Mouse (Mus musculus): Measurements from ENCODE around the gene Adgrg1.

Adgrg1 gene

DNA sequence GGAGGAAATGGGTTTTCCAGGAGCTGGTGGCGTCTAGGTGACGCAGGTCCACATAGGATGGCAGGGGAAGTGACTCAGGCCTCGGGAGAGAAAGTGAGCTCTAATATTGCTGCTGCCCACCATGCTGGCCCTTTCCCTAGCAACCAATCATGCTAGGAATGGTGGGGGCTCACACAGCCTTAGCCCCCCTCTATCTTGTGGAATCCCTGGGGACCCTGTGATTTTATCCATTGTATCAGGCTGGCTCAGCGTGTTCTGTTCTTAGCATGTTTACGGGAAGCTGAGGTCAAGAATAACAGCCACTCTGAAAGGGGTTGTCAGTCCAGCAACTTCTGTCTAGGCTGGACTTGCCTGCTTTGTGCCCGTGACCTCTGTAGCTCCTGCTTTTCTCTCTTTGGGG is 24.5 kb downstream of the Adgrg1 start:
- TF ChIP-seq GATA4 (IDR thresholded peaks at IDR 0.05; ENCODE audit: insufficient replicate concordance, low read length) = peak; percentile 45; the same call in 1 of the 2 replicates

DNA sequence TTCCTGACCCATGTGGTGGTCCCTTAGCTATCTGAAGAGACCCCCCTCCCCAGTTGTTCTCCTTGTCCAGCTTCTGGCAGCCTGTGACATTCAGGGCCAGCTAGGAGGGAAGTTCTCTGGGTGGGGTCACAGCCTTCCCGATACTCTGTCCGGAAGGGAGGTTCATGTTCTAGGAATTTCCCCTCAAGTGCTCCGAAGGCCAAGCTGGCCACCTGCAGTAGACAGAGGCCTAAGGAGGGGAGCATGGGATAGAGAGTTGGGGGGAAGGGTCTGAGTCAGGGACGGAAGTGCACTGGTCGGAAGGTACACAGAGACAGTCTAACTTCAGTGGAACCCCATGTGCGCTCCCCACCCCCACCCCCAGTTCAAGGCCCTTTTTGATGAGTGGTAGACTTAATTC is 25.4 kb downstream of the Adgrg1 start:
- TF ChIP-seq GATA4 (IDR thresholded peaks at IDR 0.05; ENCODE audit: insufficient replicate concordance, low read length) = peak; percentile 30; the same call in 1 of the 2 replicates

DNA sequence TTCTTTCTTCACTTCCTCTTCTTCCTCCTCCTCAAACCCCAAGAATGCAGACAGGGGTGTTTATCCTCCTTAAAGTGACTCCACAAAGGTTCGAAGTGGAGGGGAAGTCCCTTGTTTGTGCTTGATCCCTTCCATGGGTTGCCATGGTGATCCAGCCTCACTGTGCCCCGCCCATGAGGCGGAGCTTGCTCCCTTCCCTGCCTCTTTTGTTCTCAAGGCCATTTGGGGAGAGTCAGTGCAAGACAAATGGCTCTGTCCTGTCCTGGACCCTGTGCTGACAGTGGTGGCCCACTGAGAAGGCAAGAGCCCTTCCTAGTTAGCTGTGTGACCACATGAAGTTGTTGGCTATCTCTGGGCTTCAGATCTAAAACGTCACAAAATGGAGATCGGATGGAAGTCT is 26.1 kb downstream of the Adgrg1 start:
- TF ChIP-seq GATA4 (IDR thresholded peaks at IDR 0.05; ENCODE audit: insufficient replicate concordance, low read length) = no peak

DNA sequence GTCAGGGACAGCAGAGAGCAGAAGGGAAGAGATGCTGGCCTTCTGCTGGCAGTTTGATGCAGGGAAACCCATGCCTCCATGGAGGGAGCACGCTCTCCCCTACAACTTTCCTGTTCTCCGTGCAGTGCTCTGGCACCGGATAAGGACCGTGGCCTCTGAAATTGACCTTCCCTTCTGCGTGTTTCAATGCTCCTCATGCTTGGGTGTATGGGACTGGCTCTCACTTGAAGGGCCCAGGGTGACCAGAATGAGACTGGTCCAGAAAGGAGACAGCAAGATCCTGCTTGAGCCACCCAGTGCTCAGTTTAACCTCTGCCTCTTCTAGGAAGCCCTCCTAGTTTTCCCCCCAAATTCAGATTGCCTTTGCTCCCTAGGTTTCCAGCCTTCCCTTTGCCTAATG is 26.6 kb downstream of the Adgrg1 start:
- no peak for TF ChIP-seq GATA4 (IDR thresholded peaks at IDR 0.05; ENCODE audit: insufficient replicate concordance, low read length)

DNA sequence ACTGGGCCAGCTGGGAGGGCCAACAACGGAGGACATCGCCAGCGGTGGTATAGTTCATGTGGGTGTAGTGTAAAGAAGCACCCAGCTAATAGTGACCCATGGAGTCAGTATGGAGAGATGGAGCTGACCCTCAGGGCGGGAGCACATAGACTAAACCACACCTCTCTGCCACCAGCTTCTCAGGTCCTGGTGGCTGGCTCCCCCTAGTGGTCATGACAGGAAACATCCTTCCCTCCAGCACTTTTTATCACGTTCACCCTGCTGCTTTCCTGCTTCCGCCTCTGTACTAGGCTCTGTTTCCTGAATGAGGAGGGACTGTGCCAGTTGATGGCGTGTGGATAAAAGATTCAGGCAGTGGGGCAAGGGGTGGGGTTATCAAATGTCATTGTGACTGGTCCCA is 27.1 kb downstream of the Adgrg1 start:
- peak; percentile 79; the same call in 1 of the 2 replicates for TF ChIP-seq GATA4 (IDR thresholded peaks at IDR 0.05; ENCODE audit: insufficient replicate concordance, low read length)

DNA sequence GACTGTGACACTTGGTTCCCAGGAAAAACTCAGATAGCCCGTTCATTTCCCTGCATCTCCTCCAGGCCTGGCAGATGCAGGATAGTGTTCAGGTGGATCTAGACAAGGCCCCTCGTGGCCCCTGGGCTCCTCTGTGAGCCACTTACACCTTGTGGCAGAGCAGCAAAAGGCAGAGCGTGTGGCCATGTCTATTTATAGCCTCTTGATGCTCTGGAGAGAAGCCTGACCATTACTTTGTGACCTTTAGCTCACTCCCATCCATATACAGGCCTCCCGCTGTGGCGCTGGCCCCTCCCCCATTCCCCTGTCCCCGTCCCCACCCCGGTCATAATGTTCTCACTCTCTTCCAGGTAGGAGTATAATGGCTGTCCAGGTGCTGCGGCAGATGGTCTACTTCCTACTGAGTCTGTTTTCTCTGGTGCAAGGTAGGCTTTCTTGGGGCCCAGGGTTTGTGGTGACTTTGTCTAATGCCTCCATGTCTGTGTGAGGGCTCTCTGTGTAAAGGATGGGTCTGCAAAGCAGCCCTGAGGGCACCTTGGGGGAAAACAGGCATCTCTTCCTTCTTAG is 27.6 kb downstream of the Adgrg1 start:
- no peak for TF ChIP-seq GATA4 (IDR thresholded peaks at IDR 0.05; ENCODE audit: insufficient replicate concordance, low read length)

DNA sequence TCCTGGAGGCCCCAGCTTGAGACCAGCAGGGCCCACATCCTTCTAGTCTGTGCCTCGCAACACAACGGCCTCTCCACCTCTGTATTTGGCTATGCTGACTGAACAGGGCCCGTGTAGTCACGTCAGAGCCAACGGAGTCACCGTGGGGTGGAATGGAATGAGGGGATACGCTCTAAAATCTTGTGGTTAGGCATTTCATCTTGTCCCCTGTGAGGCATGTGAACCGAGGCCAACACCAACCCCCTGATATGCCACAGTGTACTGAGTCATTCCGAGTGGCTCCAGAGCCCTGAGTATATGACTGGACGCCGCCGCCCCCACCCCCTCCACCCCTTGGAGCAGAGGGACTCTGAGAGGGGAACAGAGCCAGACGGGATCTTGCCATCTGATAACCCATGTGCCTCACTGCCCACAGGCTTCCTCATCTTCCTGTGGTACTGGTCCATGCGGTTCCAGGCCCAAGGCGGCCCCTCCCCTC is 37.9 kb downstream of the Adgrg1 start:
- no peak for TF ChIP-seq GATA4 (IDR thresholded peaks at IDR 0.05; ENCODE audit: insufficient replicate concordance, low read length)

DNA sequence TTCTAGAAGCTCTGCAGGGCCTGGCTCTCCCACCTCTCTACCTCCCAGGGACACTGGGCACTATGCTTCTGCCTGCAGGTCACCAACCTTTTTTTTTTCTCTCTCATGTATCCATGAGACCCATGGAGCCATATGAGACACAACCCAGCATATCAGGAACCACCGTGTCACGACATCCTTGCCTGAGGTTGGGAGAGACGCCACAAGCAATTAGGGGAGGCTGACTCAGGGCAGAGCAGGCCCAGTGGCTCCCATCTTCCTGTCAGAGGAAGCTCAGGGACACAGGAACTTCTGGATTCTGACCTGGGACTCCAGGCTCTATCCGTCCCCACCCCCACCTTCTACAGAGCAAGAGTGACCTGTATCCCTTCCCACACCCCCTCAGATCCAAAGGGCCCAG is 41.3 kb downstream of the Adgrg1 start:
- TF ChIP-seq GATA4 (IDR thresholded peaks at IDR 0.05; ENCODE audit: insufficient replicate concordance, low read length) = peak; percentile 29; the same call in 1 of the 2 replicates

DNA sequence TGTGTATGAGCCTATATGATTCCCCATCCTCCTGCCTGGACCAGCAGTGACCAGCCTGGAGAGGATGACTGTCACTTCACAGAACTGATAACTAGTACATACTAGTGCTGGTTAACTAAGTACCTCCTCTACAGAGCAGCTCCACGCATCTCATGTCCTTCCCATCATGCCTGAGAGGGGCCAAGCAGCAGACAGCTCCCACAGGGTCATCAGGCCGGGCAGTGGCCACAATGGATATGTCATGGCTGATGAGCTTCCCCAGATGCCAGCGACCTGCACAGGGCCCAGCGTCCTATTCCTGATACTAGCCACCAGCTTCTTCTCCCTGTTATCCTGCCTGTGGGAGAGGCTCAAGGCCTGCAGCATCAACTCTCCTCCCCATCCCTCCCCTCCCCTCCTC is 42.1 kb downstream of the Adgrg1 start:
- no peak for TF ChIP-seq GATA4 (IDR thresholded peaks at IDR 0.05; ENCODE audit: insufficient replicate concordance, low read length)

DNA sequence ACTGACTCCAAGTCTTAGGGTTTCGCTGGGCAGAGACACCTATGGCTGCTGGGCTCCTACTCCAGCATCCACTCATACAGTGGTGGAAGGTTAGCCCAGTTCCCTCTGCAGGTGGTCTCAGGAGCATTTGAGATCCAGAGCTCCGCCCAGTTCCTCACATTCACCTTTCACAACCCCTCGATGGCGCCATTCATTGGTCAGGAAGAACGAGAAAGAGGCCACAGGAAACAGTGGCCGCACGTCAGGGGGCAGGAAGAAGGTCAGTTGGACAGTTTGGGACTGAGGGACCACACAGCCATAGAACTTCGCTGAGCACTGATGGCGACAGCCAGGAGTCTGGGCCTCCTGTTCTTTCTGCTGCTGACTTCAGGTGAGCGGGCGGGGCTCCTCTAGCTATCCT is 42.9 kb downstream of the Adgrg1 start, which contains the start of gene Adgrg3:
Gene Adgrg3 (plus strand): TSS at position 242 of the 400 bp plus-strand sequence.
- no peak for TF ChIP-seq GATA4 (IDR thresholded peaks at IDR 0.05; ENCODE audit: insufficient replicate concordance, low read length)

DNA sequence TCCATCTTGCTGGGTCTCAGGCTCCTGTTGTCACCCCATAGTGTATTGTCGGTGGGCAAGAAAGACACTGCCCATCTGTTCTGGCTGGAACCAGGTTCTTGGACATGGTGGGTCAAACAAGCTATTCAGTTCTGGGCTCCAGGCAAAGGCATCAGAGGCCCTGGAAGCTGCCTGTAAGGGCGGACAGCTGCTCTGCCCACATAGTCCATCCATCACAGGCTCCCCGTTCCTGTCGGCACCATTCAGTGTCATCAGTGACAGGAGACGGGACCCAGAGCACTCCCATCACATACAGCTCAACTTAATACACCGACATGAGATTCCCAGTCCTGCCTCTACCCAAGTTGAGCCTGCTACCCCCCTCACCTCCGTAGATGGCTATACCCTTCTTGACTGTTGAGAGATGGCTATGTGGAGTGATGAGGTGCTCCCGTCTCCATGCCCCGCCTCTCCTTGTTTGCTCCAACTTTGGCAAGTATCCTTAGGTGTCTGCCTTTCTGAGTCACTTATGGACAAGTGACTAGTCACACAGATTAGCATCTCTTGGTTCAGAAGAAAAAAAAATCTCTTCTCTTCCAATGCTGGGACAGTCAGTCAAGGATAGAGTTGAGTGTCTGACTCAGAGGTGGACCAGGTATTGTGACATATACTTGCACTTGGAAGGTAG is 43.6 kb downstream of the Adgrg1 start:
- no peak for TF ChIP-seq GATA4 (IDR thresholded peaks at IDR 0.05; ENCODE audit: insufficient replicate concordance, low read length)

DNA sequence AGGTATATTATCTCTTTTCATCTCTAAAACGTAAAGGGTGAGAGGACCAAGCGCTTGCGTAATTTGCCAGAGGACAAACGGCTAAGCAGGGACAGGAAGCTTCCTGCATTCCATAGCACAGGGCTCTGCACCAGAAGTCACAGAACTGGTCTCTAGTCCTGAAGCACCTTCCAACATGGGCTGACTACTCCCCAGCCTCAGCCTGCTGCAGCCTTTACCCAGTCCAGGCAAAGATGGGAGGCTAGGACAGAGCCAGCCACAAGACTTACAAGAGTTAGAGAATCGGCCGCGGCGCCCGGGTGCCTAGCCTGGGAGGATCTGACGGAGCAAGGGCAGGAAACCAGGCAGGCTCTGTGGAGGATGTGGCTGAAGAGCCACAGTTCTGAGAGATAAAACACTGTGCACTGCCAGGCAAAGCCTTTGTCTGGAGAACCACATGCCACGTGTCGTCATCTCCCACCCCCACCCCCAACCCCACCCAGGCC is 45.8 kb downstream of the Adgrg1 start:
- TF ChIP-seq GATA4 (IDR thresholded peaks at IDR 0.05; ENCODE audit: insufficient replicate concordance, low read length) = peak; percentile 45; the same call in 1 of the 2 replicates

DNA sequence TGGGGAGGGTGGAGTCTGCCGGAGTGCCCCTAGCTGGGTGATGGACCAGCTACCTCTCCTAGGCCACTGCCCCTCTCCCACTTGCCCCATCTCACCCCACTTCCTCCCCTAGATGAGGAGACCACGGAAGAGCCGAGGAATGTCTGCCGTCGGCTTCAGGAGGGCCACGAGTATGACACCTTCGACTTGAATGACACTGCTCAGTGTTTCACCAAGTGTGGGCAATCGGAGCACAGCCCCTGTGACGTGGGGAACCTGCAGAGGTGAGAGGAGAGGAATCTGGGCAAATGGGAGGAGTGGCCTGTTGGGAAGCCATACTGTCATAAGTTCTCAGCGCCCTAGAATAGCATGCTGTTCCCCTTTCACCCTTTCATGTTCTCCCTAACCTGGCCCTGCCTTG is 46.3 kb downstream of the Adgrg1 start:
- TF ChIP-seq GATA4 (IDR thresholded peaks at IDR 0.05; ENCODE audit: insufficient replicate concordance, low read length) = no peak

DNA sequence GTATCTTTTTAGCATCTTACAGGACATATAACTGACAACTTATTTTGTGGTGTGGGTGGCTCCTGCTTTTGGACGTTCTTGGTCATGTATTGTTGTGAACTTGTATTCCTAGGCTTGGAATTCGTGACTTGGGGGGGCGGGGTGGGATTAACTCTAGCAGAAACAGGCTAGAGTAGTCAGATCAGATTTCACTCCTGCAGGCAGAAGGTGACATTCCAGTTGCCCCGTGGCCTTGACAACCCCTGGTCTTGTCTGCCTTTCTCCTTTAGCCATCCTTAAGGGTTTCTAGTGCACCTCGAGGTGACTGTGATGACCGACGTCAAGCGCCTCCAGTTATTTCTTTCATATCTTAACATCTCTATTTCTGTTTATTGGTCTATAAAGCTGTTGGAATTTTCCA is 48.6 kb downstream of the Adgrg1 start:
- TF ChIP-seq GATA4 (IDR thresholded peaks at IDR 0.05; ENCODE audit: insufficient replicate concordance, low read length) = no peak

DNA sequence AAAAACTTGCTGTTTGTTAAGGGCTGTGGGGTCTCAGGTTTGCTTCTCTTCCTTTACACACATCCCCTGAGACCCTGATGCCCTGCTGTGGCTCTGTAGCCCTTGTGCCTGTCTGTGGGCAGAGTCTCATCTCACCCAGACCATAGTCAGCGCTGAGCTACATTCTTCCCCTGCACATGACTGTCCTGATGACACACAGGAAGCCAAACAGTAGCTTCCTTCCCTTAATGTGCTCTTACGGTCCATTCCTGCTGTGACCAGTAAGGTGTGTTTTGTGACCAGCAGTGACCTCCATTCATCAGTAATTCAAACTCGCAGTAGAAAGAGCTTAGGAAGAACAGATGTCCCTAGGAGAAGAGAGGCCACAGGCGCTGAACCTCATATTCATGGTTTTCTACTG is 49.8 kb downstream of the Adgrg1 start:
- no peak for TF ChIP-seq GATA4 (IDR thresholded peaks at IDR 0.05; ENCODE audit: insufficient replicate concordance, low read length)

DNA sequence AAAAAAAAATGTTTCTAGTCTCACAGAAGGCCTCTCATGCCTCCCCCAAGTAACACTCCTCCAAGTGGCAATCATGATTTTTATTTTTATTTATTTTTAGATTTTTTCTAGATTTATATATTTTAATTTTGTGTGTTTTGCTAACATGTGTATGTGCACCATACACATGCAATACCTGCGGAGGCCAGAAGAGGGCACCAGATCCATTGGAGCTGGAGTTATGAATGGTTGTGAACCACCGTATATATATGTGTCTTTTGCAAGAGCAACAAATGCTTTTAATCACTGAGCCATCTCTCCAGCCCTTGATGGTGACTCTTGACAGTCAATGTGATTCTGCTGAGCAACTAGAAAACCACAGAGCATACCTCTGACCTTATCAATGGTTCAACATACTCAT is 50.9 kb downstream of the Adgrg1 start:
- TF ChIP-seq GATA4 (IDR thresholded peaks at IDR 0.05; ENCODE audit: insufficient replicate concordance, low read length) = no peak

All from liver, adult (tissue).